Mouse (Mus musculus): ENCODE measurements around the gene Scml4. TPM values are rescaled to one million over a fixed set of nuclear protein-coding genes. Genes with fewer than 3 reads are reported as not detected.

Gene Scml4
- polyA plus RNA-seq, 1 experiment from 2014 or later, result 4.9 TPM

DNA sequence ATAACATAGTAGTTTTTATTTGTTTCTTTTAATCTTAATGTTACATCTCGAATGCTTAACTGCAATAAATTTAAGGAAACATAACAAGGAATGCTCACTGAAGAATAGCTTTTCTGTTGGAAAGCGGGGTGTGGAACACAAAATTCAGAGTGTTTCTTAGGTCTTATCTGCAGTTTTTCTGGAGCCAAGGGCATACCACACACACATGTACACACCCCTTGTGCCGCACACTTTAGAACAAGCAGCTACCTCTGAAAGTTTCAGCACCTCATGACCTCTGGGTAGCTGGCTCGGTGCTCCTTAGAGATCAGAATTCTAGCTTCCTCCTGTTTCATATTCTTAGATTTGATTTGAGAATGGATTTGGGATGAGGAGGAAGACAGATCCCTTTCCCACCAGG, 2.6 kb downstream of the Scml4 start:
- Histone ChIP-seq H3K9ac (no peak overlapping the region), H3K36me3 (no peaks in the 10 kb centered on the region), H3K4me1 (replicated peaks) (peaks cover 51% of the 10 kb centered on the region), H3K27me3 (peaks cover 18% of the 10 kb centered on the region), H3K9me3 (no peaks in the 10 kb centered on the region), H3K4me3 (no peak overlapping the region), H3K4me2 (peak overlapping the region; percentile 57; the same call in 1 of the 2 replicates), H3K27ac (replicated peaks) (no peak overlapping the region)
- ATAC-seq (ENCODE audit: low read depth), result no peak
- WGBS, result 81% methylated on average over 4 of the region's 4 CpGs

DNA sequence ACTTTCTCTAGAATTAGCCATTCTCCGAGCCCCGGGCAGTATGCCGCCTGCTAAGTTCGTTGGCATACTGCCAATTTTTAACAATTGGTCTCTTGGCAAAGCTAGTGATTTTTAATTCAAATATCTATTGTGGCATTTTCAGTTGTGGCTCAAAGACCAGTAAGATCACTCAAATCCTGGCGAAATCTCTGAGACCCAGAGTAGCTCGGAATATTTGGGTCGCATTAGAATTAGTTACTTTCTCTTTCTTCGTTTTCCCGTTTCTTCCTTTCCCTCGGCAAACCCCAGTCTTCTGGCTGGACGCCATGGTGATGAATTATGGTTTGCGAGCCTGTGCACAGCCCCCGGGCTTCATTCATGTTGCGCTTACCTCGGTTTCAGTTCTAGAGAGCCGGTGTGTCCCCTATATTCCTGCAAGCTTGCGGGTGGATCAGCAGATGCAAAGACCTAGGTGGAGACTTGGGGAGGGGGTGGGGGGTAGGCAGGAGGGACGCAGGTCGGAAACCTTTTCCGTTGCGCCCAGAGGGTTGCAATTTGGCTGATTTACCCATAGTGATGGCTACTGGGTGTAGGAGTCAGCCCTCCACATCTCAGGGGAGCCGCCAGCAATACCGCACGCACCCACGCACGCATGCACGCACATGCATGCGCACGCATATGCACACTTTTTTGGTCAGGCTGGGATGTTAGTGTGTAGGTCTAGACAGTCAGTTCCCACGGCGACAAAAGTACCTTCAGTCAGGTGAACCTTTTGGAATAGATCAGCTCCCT, 3.6 kb downstream of the Scml4 start:
- peaks cover 18% of the 10 kb centered on the region for H3K27me3 ChIP-seq
- peak overlapping the region; percentile 38 for H3K27ac ChIP-seq (replicated peaks)
- H3K9me3 ChIP-seq, result no peaks in the 10 kb centered on the region
- peak overlapping the region; percentile 53 for H3K9ac ChIP-seq
- H3K4me1 ChIP-seq (replicated peaks), result peaks cover 51% of the 10 kb centered on the region
- H3K36me3 ChIP-seq, result no peaks in the 10 kb centered on the region
- WGBS, result 27% methylated on average over 31 of the region's 31 CpGs
- ATAC-seq (ENCODE audit: low read depth), result no peak
- H3K4me3 ChIP-seq, result peak overlapping the region; percentile 30
- peak overlapping the region; percentile 57 for H3K4me2 ChIP-seq

DNA sequence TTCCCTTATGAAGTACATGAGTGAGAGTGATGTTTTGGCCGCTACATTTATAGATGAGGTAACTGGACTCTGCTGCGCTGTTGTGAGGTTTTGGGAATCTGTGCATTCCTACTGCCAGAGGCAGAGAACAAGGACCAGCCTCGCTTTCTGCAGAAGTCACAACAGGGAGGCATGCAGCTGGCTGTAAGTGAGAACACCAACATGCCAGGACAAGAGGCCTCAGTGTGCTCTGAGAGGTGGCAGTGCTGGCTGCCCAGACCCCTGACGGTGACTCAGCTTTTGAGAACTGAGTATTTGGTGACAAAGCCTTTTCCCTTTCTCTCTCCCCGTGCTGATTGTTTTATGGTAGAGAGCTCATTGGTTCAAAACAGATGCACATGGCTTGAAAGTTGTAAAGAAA, 4.5 kb downstream of the Scml4 start:
- Histone ChIP-seq H3K4me3 (no peak overlapping the region), H3K27me3 (peaks cover 18% of the 10 kb centered on the region), H3K36me3 (no peaks in the 10 kb centered on the region), H3K9ac (no peak overlapping the region), H3K27ac (replicated peaks) (0 out of 2 replicates have a peak overlapping the region, but pooled peaks have one; percentile 38), H3K4me1 (replicated peaks) (peaks cover 47% of the 10 kb centered on the region), H3K4me2 (peak overlapping the region; percentile 57), H3K9me3 (no peaks in the 10 kb centered on the region)
- ATAC-seq (ENCODE audit: low read depth), result no peak
- WGBS, result 40% methylated on average over 5 of the region's 5 CpGs

DNA sequence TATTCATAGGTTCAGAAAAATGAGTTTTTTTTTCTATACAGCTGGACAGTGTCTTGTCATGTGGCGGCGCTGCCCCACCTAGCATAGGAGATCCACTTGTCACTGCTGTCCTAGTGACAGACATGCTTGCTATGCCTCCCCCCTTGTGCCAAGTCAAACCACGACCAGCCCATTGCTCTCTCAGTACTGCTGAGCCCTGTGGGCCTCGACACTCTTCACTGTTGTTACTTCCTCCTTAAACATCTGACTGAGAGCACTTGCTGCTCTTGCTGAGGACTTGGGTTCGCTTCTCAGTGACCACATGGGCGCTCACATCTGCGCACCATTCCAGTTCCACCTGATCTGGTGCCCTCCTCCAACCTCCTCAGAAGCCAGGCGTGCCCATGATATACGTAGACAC, 8.2 kb downstream of the Scml4 start:
- Histone ChIP-seq H3K27ac (replicated peaks) (no peak overlapping the region), H3K4me1 (replicated peaks) (peaks cover 36% of the 10 kb centered on the region), H3K4me2 (no peak overlapping the region), H3K4me3 (no peak overlapping the region), H3K9me3 (no peaks in the 10 kb centered on the region), H3K9ac (no peak overlapping the region), H3K36me3 (no peaks in the 10 kb centered on the region), H3K27me3 (peaks cover 9% of the 10 kb centered on the region)
- ATAC-seq (ENCODE audit: low read depth), result no peak
- 91% methylated on average over 9 of the region's 9 CpGs for WGBS

DNA sequence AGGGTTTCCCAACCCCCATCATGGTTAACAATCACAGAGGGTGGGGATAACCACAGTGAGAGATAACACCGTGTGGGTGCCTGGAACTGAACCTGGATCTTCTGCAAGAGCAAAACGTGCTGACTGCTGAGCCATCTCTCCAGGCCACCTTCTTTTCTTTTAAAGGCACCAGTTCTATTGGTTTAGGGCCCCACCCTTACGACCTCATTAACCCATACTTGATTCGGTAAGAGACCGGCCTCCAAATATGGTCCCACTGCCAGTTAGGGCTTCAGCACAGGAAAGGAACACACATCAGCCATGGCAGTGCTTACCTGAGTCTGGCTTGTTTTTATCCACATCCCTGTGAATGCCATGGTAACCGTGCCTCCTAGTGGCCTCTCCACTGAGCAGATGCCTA, 9.3 kb downstream of the Scml4 start:
- peaks cover 9% of the 10 kb centered on the region for H3K27me3 ChIP-seq
- peaks cover 25% of the 10 kb centered on the region for H3K4me1 ChIP-seq (replicated peaks)
- H3K9ac ChIP-seq, result no peak overlapping the region
- no peaks in the 10 kb centered on the region for H3K36me3 ChIP-seq
- H3K27ac ChIP-seq (replicated peaks), result no peak overlapping the region
- no peak overlapping the region for H3K4me3 ChIP-seq
- H3K4me2 ChIP-seq, result no peak overlapping the region
- 57% methylated on average over 6 of the region's 6 CpGs for WGBS
- ATAC-seq (ENCODE audit: low read depth), result no peak
- no peaks in the 10 kb centered on the region for H3K9me3 ChIP-seq

DNA sequence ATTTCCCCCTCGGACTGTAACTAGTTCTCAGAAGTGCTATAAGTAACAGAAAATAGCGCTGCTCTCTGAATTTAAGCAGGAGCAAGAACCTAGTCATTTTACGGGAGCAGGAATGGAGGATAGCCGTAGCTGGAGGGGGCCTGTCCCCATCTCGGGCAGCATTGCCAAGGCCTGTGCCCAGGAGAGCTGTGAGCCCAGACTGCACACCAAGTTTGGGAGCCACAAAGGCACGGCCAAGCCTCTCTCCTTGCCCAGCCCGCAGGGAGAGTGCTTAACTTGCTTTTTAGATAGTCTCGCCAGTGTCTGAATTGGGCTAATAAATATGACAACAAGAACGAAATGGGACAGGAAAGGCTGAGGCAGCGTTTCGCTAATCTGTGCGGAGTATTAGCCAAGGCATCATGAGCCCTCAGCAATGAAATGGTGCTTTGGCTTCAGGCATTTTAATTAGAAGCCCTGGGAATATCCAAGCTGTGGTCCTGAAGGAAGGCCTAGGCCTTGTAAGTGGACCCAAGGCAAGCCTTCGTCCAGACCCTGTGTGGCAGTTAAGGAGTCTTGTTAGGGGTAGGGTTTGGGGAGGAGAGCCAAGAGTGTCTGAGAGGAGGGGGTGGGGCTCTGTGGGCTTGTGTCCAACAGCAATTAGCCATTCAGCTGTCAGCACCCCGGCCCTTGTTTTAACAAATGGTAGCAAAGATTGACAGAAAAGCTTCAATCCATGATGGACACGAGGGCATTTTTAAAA, 12.3 kb downstream of the Scml4 start:
- 53% methylated on average over 15 of the region's 15 CpGs for WGBS
- Histone ChIP-seq H3K4me1 (replicated peaks) (peaks cover 16% of the 10 kb centered on the region), H3K36me3 (no peaks in the 10 kb centered on the region), H3K4me3 (no peak overlapping the region), H3K27ac (replicated peaks) (peak overlapping the region; percentile 46; the same call in 1 of the 2 replicates), H3K27me3 (no peaks in the 10 kb centered on the region), H3K9ac (no peak overlapping the region), H3K9me3 (no peaks in the 10 kb centered on the region), H3K4me2 (no peak overlapping the region)
- ATAC-seq (ENCODE audit: low read depth), result peak; percentile 38

DNA sequence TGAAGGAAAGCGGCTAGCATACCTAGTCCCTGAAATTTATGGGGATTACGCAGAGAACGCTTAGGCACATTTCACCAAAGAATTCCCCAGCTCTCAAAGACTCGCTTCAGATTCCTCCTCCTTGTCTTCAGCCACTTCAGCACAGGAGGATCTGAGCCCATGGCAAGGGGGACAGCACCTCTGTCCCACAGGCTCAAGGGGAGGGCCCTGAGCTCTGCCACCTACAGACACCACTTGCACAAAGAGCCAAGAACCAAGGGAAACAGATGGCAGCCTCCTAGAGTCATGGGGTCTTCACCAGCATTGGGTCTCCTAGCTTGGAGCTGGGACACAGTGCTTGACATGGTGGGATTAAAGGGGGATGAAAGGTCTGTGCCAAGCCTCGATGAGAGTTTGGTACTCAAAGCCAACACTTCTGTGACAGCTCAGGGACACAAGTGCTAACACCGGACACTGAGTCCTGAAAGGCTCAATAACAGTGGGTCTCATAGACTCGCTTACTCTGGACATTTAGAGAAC, 13.0 kb downstream of the Scml4 start:
- Histone ChIP-seq H3K4me1 (replicated peaks) (peaks cover 16% of the 10 kb centered on the region), H3K36me3 (no peaks in the 10 kb centered on the region), H3K9me3 (no peaks in the 10 kb centered on the region), H3K9ac (no peak overlapping the region), H3K4me3 (no peak overlapping the region), H3K27me3 (no peaks in the 10 kb centered on the region), H3K4me2 (no peak overlapping the region), H3K27ac (replicated peaks) (0 out of 2 replicates have a peak overlapping the region, but pooled peaks have one; percentile 46)
- WGBS, result 78% methylated on average over 7 of the region's 7 CpGs
- ATAC-seq (ENCODE audit: low read depth), result no peak

DNA sequence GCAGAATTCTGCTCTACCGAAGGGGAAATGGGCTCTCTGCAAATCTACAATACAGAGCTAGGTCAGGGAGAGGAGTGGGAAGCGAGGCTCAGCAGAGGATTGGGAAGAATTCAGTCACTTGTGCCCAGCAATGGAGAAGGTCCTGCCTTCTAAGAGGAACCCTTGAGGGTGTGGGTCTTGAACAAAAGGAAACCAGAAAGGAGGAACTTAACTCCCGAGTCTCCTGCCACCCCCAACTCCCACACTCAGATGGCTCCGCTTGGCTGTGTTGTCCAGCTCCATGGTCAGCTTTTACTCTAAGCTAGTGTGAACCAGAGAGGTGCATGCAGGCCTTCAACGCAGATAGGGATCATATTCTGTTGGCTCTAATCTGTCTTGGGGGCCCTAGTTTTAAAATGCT, 16.0 kb downstream of the Scml4 start:
- H3K9me3 ChIP-seq, result no peaks in the 10 kb centered on the region
- 80% methylated on average over 5 of the region's 5 CpGs for WGBS
- H3K4me2 ChIP-seq, result no peak overlapping the region
- H3K4me1 ChIP-seq (replicated peaks), result peaks cover 16% of the 10 kb centered on the region
- H3K36me3 ChIP-seq, result no peaks in the 10 kb centered on the region
- H3K27me3 ChIP-seq, result no peaks in the 10 kb centered on the region
- no peak overlapping the region for H3K27ac ChIP-seq (replicated peaks)
- no peak overlapping the region for H3K9ac ChIP-seq
- no peak for ATAC-seq (ENCODE audit: low read depth)
- H3K4me3 ChIP-seq, result no peak overlapping the region

DNA sequence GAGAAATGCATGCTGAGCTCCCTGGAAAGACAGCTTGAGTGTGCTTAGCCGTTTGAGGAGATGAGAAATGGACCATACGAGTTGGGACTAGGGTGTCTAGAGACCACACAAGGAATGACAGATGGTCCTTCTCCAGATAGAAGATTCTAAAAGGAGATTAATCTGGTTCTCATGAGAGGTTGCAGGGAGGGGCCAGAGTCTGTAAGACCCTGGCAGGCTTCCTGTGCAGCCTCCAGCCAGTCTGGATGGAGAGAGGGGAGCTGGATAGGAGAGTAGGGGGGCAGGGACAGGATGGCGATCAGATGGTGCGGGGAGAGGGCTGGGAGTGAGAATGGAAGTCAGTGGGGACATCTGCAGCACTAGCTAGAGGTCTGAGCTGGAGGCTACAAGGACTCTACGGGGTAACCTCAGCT, 19.1 kb downstream of the Scml4 start:
- no peak overlapping the region for H3K9ac ChIP-seq
- ATAC-seq (ENCODE audit: low read depth), result no peak
- no peaks in the 10 kb centered on the region for H3K9me3 ChIP-seq
- no peak overlapping the region for H3K4me2 ChIP-seq
- no peak overlapping the region for H3K4me3 ChIP-seq
- H3K36me3 ChIP-seq, result no peaks in the 10 kb centered on the region
- H3K27ac ChIP-seq (replicated peaks), result no peak overlapping the region
- WGBS, result 74% methylated on average over 5 of the region's 5 CpGs
- H3K4me1 ChIP-seq (replicated peaks), result no peaks in the 10 kb centered on the region
- no peaks in the 10 kb centered on the region for H3K27me3 ChIP-seq

DNA sequence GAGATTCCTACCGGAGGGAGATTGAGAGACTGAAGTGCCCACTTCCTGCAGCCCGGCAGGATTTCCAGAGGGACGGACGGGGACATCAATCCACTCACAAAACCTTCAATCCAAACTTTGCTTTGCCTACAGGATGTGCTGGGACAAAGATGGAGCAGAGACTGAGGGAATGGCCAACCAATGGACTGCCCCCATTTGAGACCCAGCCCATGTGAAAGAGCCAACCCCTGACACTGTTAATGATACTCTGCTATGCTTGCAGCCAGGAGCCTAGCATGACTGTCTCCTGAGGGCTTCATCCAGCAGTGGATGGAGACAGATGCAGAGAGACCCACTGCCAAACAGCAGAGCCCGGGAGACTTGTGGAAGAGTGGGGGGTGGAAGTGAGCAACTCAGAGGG, 19.5 kb downstream of the Scml4 start:
- WGBS, result 79% methylated on average over 5 of the region's 5 CpGs
- no peak for ATAC-seq (ENCODE audit: low read depth)

DNA sequence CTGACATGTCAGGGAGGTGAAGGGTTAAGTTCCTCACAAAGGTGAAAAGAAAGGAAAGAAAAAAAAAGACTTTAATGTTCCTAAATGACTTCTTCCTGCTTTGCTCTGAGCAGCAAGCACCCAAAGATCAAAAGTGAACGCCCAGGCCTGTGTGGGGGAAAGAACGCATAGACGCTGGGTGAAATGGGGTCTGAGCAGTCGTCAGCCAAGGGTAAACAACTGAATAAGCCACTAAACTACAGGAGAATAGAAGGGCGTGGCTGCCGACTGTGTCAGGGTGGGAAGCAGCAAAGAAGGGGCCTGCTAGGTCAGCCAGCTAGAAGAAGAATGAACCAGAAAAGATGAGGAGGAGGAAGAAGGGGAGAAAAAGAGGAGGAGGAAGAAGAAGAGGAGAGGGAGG, 26.9 kb downstream of the Scml4 start:
- H3K27me3 ChIP-seq, result no peaks in the 10 kb centered on the region
- WGBS, result 6% methylated on average over 6 of the region's 6 CpGs
- H3K4me2 ChIP-seq, result no peak overlapping the region
- no peaks in the 10 kb centered on the region for H3K9me3 ChIP-seq
- H3K27ac ChIP-seq (replicated peaks), result no peak overlapping the region
- no peak overlapping the region for H3K4me3 ChIP-seq
- H3K4me1 ChIP-seq (replicated peaks), result peaks cover 4% of the 10 kb centered on the region; the same call in 1 of the 2 replicates
- no peak for ATAC-seq (ENCODE audit: low read depth)
- 0 out of 2 replicates have a peak overlapping the region, but pooled peaks have one; percentile 26 for H3K9ac ChIP-seq
- H3K36me3 ChIP-seq, result no peaks in the 10 kb centered on the region

More for the DNA sequence above, 19.5 kb downstream of the Scml4 start:
- Histone ChIP-seq H3K27me3 (no peaks in the 10 kb centered on the region), H3K9me3 (no peaks in the 10 kb centered on the region), H3K4me2 (no peak overlapping the region), H3K4me1 (replicated peaks) (no peaks in the 10 kb centered on the region), H3K36me3 (no peaks in the 10 kb centered on the region), H3K9ac (no peak overlapping the region), H3K27ac (replicated peaks) (no peak overlapping the region), H3K4me3 (no peak overlapping the region)

DNA sequence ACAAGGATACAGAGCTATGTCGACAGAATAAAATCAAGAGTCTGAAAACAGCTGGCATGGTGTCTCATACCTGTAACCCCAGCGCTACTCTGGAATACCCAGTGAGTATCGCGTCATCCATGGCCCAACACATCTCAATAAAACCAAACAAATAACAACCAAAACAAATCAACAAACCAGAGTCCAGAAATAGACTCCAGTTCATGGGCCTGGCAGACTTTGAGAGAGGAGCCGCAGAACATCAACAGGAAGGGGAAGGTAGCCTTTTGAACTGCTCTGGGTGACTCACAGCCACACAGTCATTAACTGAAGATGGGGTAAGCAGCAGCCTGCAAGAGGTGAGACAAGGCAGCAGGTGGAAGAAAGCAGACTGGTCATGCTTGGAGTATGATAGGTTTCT, 28.1 kb downstream of the Scml4 start:
- no peak for ATAC-seq (ENCODE audit: low read depth)
- peaks cover 4% of the 10 kb centered on the region; the same call in 1 of the 2 replicates for H3K4me1 ChIP-seq (replicated peaks)
- H3K9me3 ChIP-seq, result no peaks in the 10 kb centered on the region
- H3K36me3 ChIP-seq, result no peaks in the 10 kb centered on the region
- H3K9ac ChIP-seq, result no peak overlapping the region
- 91% methylated on average over 5 of the region's 5 CpGs for WGBS
- H3K27me3 ChIP-seq, result no peaks in the 10 kb centered on the region
- H3K4me2 ChIP-seq, result no peak overlapping the region
- H3K27ac ChIP-seq (replicated peaks), result no peak overlapping the region
- H3K4me3 ChIP-seq, result no peak overlapping the region

Measured in neural tube, embryonic 13.5 days (tissue).